Mouse (Mus musculus) subcutaneous adipose tissue, adult 2 months (tissue): Measurements from ENCODE around the gene Hrc. TPM values are rescaled to one million over a fixed set of nuclear protein-coding genes. Genes with fewer than 3 reads are reported as not detected.

Source experiments
- polyA plus RNA-seq: library from polyadenylated mRNA; depleted of rRNA; stranded (reverse); fragments of >200 nt; gene quantifications from 2 replicates; pipeline ENCODE4 v1.2.3, GENCODE M21; 2012; ENCODE audit warnings: low replicate concordance; rRNA removed

The Hrc gene
- polyA plus RNA-seq = 0.30 and 1.2 TPM in 2 replicates

GRCm38 (mm10) chr7:45335056-45335455, at the start of gene Hrc:
Gene Hrc (plus strand): TSS chr7:45335290.

GRCm38 (mm10) chr7:45333431-45333982, 1.6 kb upstream of the Hrc start, which contains the start of gene Trpm4:
Gene Trpm4 (minus strand): TSS chr7:45333780.

GRCm38 (mm10) chr7:45366652-45367019, 31.5 kb downstream of the Hrc start, which contains the start of gene Ppfia3:
Gene Ppfia3 (minus strand): TSS chr7:45367019.

GRCm38 (mm10) chr7:45370475-45371311, 35.6 kb downstream of the Hrc start, which contains the start of gene Lin7b:
Gene Lin7b (minus strand): TSS chr7:45370583.

Other genes with a start within 250 kb of the Hrc start
- gene Rcn3, start 243.1 kb upstream of the Hrc start, polyA plus RNA-seq = 89.2 and 448 TPM in 2 replicates
- 195 and 315 TPM in 2 replicates for gene Fcgrt, start 231.4 kb upstream of the Hrc start, polyA plus RNA-seq
- 294 and 506 TPM in 2 replicates for gene Rps11, start 210.9 kb upstream of the Hrc start, polyA plus RNA-seq
- 1,583 and 3,800 TPM in 2 replicates for gene Rpl13a, start 206.5 kb upstream of the Hrc start, polyA plus RNA-seq
- 5.4 and 12.9 TPM in 2 replicates for gene Gm45713, start 199.1 kb upstream of the Hrc start, polyA plus RNA-seq
- gene Flt3l, start 198.9 kb upstream of the Hrc start, polyA plus RNA-seq = 62.3 and 91.9 TPM in 2 replicates
- gene Pih1d1, start 181.0 kb upstream of the Hrc start, polyA plus RNA-seq = 64.1 and 64.9 TPM in 2 replicates
- 35.1 and 56.5 TPM in 2 replicates for gene Aldh16a1, start 180.7 kb upstream of the Hrc start, polyA plus RNA-seq
- gene Slc17a7, start 171.3 kb upstream of the Hrc start, polyA plus RNA-seq = 0.08 TPM in 1 of 2 replicates, not detected in the other
- not detected in 2 replicates for gene Gfy, start 155.7 kb upstream of the Hrc start, polyA plus RNA-seq
- gene Pth2, start 154.3 kb upstream of the Hrc start, polyA plus RNA-seq = not detected in 2 replicates
- 0.09 and 0.14 TPM in 2 replicates for gene Ccdc155, start 130.4 kb upstream of the Hrc start, polyA plus RNA-seq
- gene Dkkl1, start 123.1 kb upstream of the Hrc start, polyA plus RNA-seq = 0.17 and 0.73 TPM in 2 replicates
- 30.9 and 110 TPM in 2 replicates for gene Tead2, start 119.5 kb upstream of the Hrc start, polyA plus RNA-seq
- 37.7 and 42.8 TPM in 2 replicates for gene Cd37, start 96.2 kb upstream of the Hrc start, polyA plus RNA-seq
- not detected in 2 replicates for gene Slc6a16, start 94.2 kb upstream of the Hrc start, polyA plus RNA-seq
- 0.11 TPM in 1 of 2 replicates, not detected in the other for gene Slc6a21, start 57.8 kb upstream of the Hrc start, polyA plus RNA-seq
- 20.9 and 38.3 TPM in 2 replicates for gene Trpm4, start 1.5 kb upstream of the Hrc start, polyA plus RNA-seq
- gene Ppfia3, start 31.7 kb downstream of the Hrc start, polyA plus RNA-seq = 2.0 and 2.5 TPM in 2 replicates
- gene Lin7b, start 35.3 kb downstream of the Hrc start, polyA plus RNA-seq = 4.4 and 34.4 TPM in 2 replicates
- gene Snrnp70, start 60.5 kb downstream of the Hrc start, polyA plus RNA-seq = 195 and 299 TPM in 2 replicates
- gene Kcna7, start 70.4 kb downstream of the Hrc start, polyA plus RNA-seq = 0.07 and 0.18 TPM in 2 replicates
- gene Ntf5, start 78.4 kb downstream of the Hrc start, polyA plus RNA-seq = 0.13 and 1.2 TPM in 2 replicates
- gene Lhb, start 85.5 kb downstream of the Hrc start, polyA plus RNA-seq = not detected in 2 replicates
- gene Gys1, start 99.6 kb downstream of the Hrc start, polyA plus RNA-seq = 95.5 and 128 TPM in 2 replicates
- 41.3 and 83.3 TPM in 2 replicates for gene Ruvbl2, start 102.8 kb downstream of the Hrc start, polyA plus RNA-seq
- gene Ftl1, start 124.6 kb downstream of the Hrc start, polyA plus RNA-seq = 2,999 and 3,958 TPM in 2 replicates
- gene Bax, start 131.6 kb downstream of the Hrc start, polyA plus RNA-seq = 94.4 and 133 TPM in 2 replicates
- 0.20 and 0.76 TPM in 2 replicates for gene Tulp2, start 146.6 kb downstream of the Hrc start, polyA plus RNA-seq
- 5.0 and 20.5 TPM in 2 replicates for gene Gm45808, start 151.5 kb downstream of the Hrc start, polyA plus RNA-seq
- gene Dhdh, start 153.5 kb downstream of the Hrc start, polyA plus RNA-seq = 21.6 and 53.7 TPM in 2 replicates
- gene Nucb1, start 175.1 kb downstream of the Hrc start, polyA plus RNA-seq = 427 and 466 TPM in 2 replicates
- gene Ppp1r15a, start 191.0 kb downstream of the Hrc start, polyA plus RNA-seq = 26.7 and 32.6 TPM in 2 replicates
- 12.8 and 21.4 TPM in 2 replicates for gene Plekha4, start 191.0 kb downstream of the Hrc start, polyA plus RNA-seq
- gene Hsd17b14, start 219.6 kb downstream of the Hrc start, polyA plus RNA-seq = 3.1 and 7.0 TPM in 2 replicates
- gene Bcat2, start 234.9 kb downstream of the Hrc start, polyA plus RNA-seq = 143 and 215 TPM in 2 replicates